Comparison of ENCODE assay signal across 9 mouse cellular contexts in genomic region chr3:84921704-84922420, GRCm38 (mm10).
A peak's percentile ranks its signal among the peaks of the same experiment; 100 is the strongest.
DNase-seq lines count a peak whose midpoint lies in the region; ATAC-seq and TF ChIP-seq lines count a peak whose summit lies in the region.
"Had no signal": no experiment of that assay in that cellular context is flagged by ENCODE, and none has a peak within 500 bp of the region (broad histone marks: within the 10 kb centered on the region; RNA-seq: fewer than 3 reads in every experiment).

No protein-coding gene starts in this region.

- peak; percentile 65 for TF ChIP-seq CTCF in lung, embryonic 14.5 days (IDR thresholded peaks at IDR 0.05; ENCODE audit: low read depth)

- H3K9ac ChIP-seq in heart, embryonic 11.5 days (ENCODE audit: low read depth, low read length) = no peak overlapping the region
- no peak overlapping the region for H3K9ac ChIP-seq in lung, embryonic 14.5 days
- H3K9ac ChIP-seq: embryonic facial prominence, embryonic 12.5 days had no signal

- ATAC-seq in heart, embryonic 11.5 days (replicated peaks; ENCODE audit: insufficient number of reproducible peaks, low FRiP score, low TSS enrichment) = no peak
- peak; percentile 44; the same call in 1 of the 2 replicates for ATAC-seq in lung, embryonic 14.5 days (ENCODE audit: insufficient read depth)

- H3K36me3 ChIP-seq in heart, embryonic 11.5 days (ENCODE audit: control insufficient read depth, insufficient read depth, low read length) = no peaks in the 10 kb centered on the region
- no peaks in the 10 kb centered on the region for H3K36me3 ChIP-seq in lung, embryonic 14.5 days (ENCODE audit: insufficient read depth)
- H3K36me3 ChIP-seq: embryonic facial prominence, embryonic 12.5 days had no signal

- H3K4me1 ChIP-seq in heart, embryonic 11.5 days (ENCODE audit: control insufficient read depth, insufficient read depth, low read length) = 0 out of 2 replicates have a peak, but pooled peaks cover 3% of the 10 kb centered on the region
- no peaks in the 10 kb centered on the region; the same call in 1 of the 2 replicates for H3K4me1 ChIP-seq in lung, embryonic 14.5 days (ENCODE audit: insufficient read depth)
- H3K4me1 ChIP-seq: embryonic facial prominence, embryonic 12.5 days had no signal

- intact Hi-C loops in heart, postnatal 10 days (cut with DNase I) = loop anchor here (5.0 to 10.0 kb wide), 3 partner anchors 355 to 1005 kb away; no protein-coding TSS in a partner anchor

- H3K4me3 ChIP-seq in heart, embryonic 11.5 days (ENCODE audit: low read depth, low read length) = no peak overlapping the region
- no peak overlapping the region for H3K4me3 ChIP-seq in lung, embryonic 14.5 days (ENCODE audit: low read depth, low read length)
- H3K4me3 ChIP-seq: embryonic facial prominence, embryonic 12.5 days had no signal

- 73% methylated on average over 6 of the region's 6 CpGs for WGBS in heart, embryonic 11.5 days (ENCODE audit: insufficient replicate concordance)
- 71% methylated on average over 6 of the region's 6 CpGs for whole genome bisulfite sequencing in lung, embryonic 14.5 days

- peak; percentile 64 for DNase-seq in heart, postnatal 10 days
- peak; percentile 80 for DNase-seq in 3T3-L1 (ENCODE audit: low read depth, low spot score)
- peak; percentile 71 for DNase-seq in MN1 (ENCODE audit: low spot score)
- DNase-seq in embryo, embryonic 11 days = peak; percentile 59
- DNase-seq in lung, embryonic 14.5 days = peak; percentile 84
- no peak for DNase-seq in spleen, postnatal 14 days (ENCODE audit: low spot score in 2 of 2)
- DNase-seq in spleen, adult 18-20 months = no peak

- no peaks in the 10 kb centered on the region for H3K27me3 ChIP-seq in heart, embryonic 11.5 days (ENCODE audit: control insufficient read depth, insufficient read depth, low read length)
- H3K27me3 ChIP-seq in lung, embryonic 14.5 days (ENCODE audit: insufficient read depth, low read length) = no peaks in the 10 kb centered on the region
- H3K27me3 ChIP-seq: embryonic facial prominence, embryonic 12.5 days had no signal

- no peak overlapping the region for H3K4me2 ChIP-seq in heart, embryonic 11.5 days
- no peak overlapping the region for H3K4me2 ChIP-seq in lung, embryonic 14.5 days
- H3K4me2 ChIP-seq: embryonic facial prominence, embryonic 12.5 days had no signal

- H3K9me3 ChIP-seq in heart, embryonic 11.5 days (replicated peaks; ENCODE audit: control insufficient read depth, low read length) = no peaks in the 10 kb centered on the region
- H3K9me3 ChIP-seq in lung, embryonic 14.5 days (ENCODE audit: low read depth, low read length) = no peaks in the 10 kb centered on the region
- H3K9me3 ChIP-seq: embryonic facial prominence, embryonic 12.5 days had no signal

- no peak overlapping the region for H3K27ac ChIP-seq in heart, embryonic 11.5 days (ENCODE audit: low read depth, low read length)
- H3K27ac ChIP-seq in lung, embryonic 14.5 days (ENCODE audit: low read depth) = no peak overlapping the region
- H3K27ac ChIP-seq: embryonic facial prominence, embryonic 12.5 days had no signal

Comparison
In these comparisons a context has a peak if more than half of its experiments do, and no peak if none do; other contexts are left out.
1. DNase-seq: peak in heart, postnatal 10 days (2 of 2), 3T3-L1 (single experiment), MN1 (single experiment), embryo, embryonic 11 days (single experiment) and lung, embryonic 14.5 days (single experiment); none in spleen, postnatal 14 days (0 of 2) and spleen, adult 18-20 months (0 of 2).